Mouse (Mus musculus): ENCODE measurements around the gene Rasgrp2.

DNA sequence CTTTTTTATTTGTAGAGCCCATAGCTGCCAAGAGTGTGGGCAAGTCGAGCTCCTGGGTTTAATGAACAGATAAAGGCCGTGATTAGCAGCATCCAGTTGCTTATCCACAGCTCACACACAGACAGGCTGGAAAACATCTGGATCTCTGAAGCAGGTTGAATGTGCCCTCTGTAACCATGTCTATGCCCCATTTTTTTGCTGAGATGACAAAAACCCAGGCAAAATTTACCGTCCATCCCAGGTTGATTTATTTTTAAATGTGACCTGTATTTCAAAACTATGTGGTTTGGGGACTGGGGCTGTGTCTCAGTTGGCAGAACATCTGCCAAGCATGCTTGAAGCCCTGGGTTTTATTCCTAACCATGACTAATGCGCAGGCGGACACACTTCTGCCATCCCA, 10.0 kb downstream of the Rasgrp2 start:
- TF ChIP-seq CTCF (IDR thresholded peaks at IDR 0.05; ENCODE audit: control insufficient read depth, insufficient read depth, insufficient read length), result no peak
- TF ChIP-seq MYOD1 (IDR thresholded peaks at IDR 0.05; ENCODE audit: control insufficient read depth, insufficient read length, low read depth), result no peak
- no peak for TF ChIP-seq MYOG (IDR thresholded peaks at IDR 0.05; ENCODE audit: control insufficient read depth, extremely low read depth, insufficient read length)
- no peak for TF ChIP-seq MAX (IDR thresholded peaks at IDR 0.05)
- TF ChIP-seq USF1 (IDR thresholded peaks at IDR 0.05; ENCODE audit: low read depth), result no peak
- TF ChIP-seq CEBPB (IDR thresholded peaks at IDR 0.05; ENCODE audit: low read depth), result no peak
- no peak for TF ChIP-seq FOSL1 (IDR thresholded peaks at IDR 0.05; ENCODE audit: insufficient read depth, low read length, poor library complexity, severe bottlenecking)

Measured in C2C12 (cell line).